Mouse (Mus musculus): ENCODE measurements around the gene Snx5. TPM values are rescaled to one million over a fixed set of nuclear protein-coding genes. Genes with fewer than 3 reads are reported as not detected.

The Snx5 gene
- polyA plus RNA-seq, 1 experiment from 2014 or later: 98.9 TPM

- ATAC-seq (ENCODE audit: low FRiP score): no peak
- 89% methylated on average over 6 of the region's 6 CpGs for WGBS
Measured at GRCm38 (mm10) chr2:144213803-144214202, 56.9 kb downstream of the Snx5 start.

GRCm38 (mm10) chr2:144209425-144209824 is 61.3 kb downstream of the Snx5 start:
- H3K4me1 ChIP-seq: no peaks in the 10 kb centered on the region; the same call in 1 of the 2 replicates
- H3K9me3 ChIP-seq: no peaks in the 10 kb centered on the region
- 85% methylated on average over 3 of the region's 3 CpGs for WGBS
- H3K9ac ChIP-seq: no peak overlapping the region
- H3K27me3 ChIP-seq: no peaks in the 10 kb centered on the region
- H3K4me2 ChIP-seq: no peak overlapping the region
- ATAC-seq (ENCODE audit: low FRiP score): no peak
- H3K27ac ChIP-seq: no peak overlapping the region
- H3K4me3 ChIP-seq (replicated peaks): no peak overlapping the region
- no peaks in the 10 kb centered on the region for H3K36me3 ChIP-seq (replicated peaks)

More at GRCm38 (mm10) chr2:144213803-144214202, 56.9 kb downstream of the Snx5 start:
- H3K27ac ChIP-seq: no peak overlapping the region
- H3K4me3 ChIP-seq (replicated peaks): no peak overlapping the region
- no peaks in the 10 kb centered on the region for H3K27me3 ChIP-seq
- H3K9ac ChIP-seq: no peak overlapping the region
- H3K9me3 ChIP-seq: no peaks in the 10 kb centered on the region
- no peak overlapping the region for H3K4me2 ChIP-seq
- H3K4me1 ChIP-seq: peaks cover 13% of the 10 kb centered on the region
- H3K36me3 ChIP-seq (replicated peaks): no peaks in the 10 kb centered on the region

- Histone ChIP-seq H3K27me3 (no peaks in the 10 kb centered on the region), H3K4me3 (replicated peaks) (no peak overlapping the region), H3K9me3 (no peaks in the 10 kb centered on the region), H3K27ac (no peak overlapping the region), H3K36me3 (replicated peaks) (no peaks in the 10 kb centered on the region), H3K9ac (no peak overlapping the region), H3K4me1 (no peaks in the 10 kb centered on the region; the same call in 1 of the 2 replicates), H3K4me2 (no peak overlapping the region)
- ATAC-seq (ENCODE audit: low FRiP score): no peak
- WGBS: 85% methylated on average over 1 of the region's 1 CpGs
Measured at GRCm38 (mm10) chr2:144207365-144207764, 63.3 kb downstream of the Snx5 start.

- no peaks in the 10 kb centered on the region for H3K36me3 ChIP-seq (replicated peaks)
- WGBS: 87% methylated on average over 5 of the region's 5 CpGs
- no peak for ATAC-seq (ENCODE audit: low FRiP score)
- H3K4me3 ChIP-seq (replicated peaks): no peak overlapping the region
- no peaks in the 10 kb centered on the region for H3K9me3 ChIP-seq
- H3K27me3 ChIP-seq: no peaks in the 10 kb centered on the region
- H3K27ac ChIP-seq: no peak overlapping the region
- no peak overlapping the region for H3K9ac ChIP-seq
- H3K4me2 ChIP-seq: no peak overlapping the region
- H3K4me1 ChIP-seq: no peaks in the 10 kb centered on the region; the same call in 1 of the 2 replicates
Measured at GRCm38 (mm10) chr2:144203001-144203400, 67.7 kb downstream of the Snx5 start.

GRCm38 (mm10) chr2:144202567-144202966 is 68.1 kb downstream of the Snx5 start:
- H3K27me3 ChIP-seq: no peaks in the 10 kb centered on the region
- H3K9me3 ChIP-seq: no peaks in the 10 kb centered on the region
- H3K9ac ChIP-seq: no peak overlapping the region
- H3K4me2 ChIP-seq: no peak overlapping the region
- WGBS: 77% methylated on average over 3 of the region's 3 CpGs
- no peak for ATAC-seq (ENCODE audit: low FRiP score)
- H3K27ac ChIP-seq: no peak overlapping the region
- H3K4me3 ChIP-seq (replicated peaks): no peak overlapping the region
- no peaks in the 10 kb centered on the region for H3K36me3 ChIP-seq (replicated peaks)
- no peaks in the 10 kb centered on the region; the same call in 1 of the 2 replicates for H3K4me1 ChIP-seq

- 70% methylated on average over 4 of the region's 4 CpGs for WGBS
- no peak overlapping the region for H3K27ac ChIP-seq
- no peaks in the 10 kb centered on the region for H3K36me3 ChIP-seq (replicated peaks)
- H3K4me2 ChIP-seq: no peak overlapping the region
- no peak for ATAC-seq (ENCODE audit: low FRiP score)
- H3K9ac ChIP-seq: no peak overlapping the region
- no peaks in the 10 kb centered on the region for H3K27me3 ChIP-seq
- no peaks in the 10 kb centered on the region for H3K9me3 ChIP-seq
- H3K4me1 ChIP-seq: no peaks in the 10 kb centered on the region
- H3K4me3 ChIP-seq (replicated peaks): no peak overlapping the region
Measured at GRCm38 (mm10) chr2:144202151-144202550, 68.6 kb downstream of the Snx5 start.

Other genes with a start within 250 kb of the Snx5 start
- not detected in 2 replicates for gene Banf2, start 237.8 kb downstream of the Snx5 start, polyA plus RNA-seq (2016; fragmentation: Nextera tagmentation; extraction: Ambion mirVana)
- gene Mgme1, start 243 bp downstream of the Snx5 start, polyA plus RNA-seq (2016; fragmentation: Nextera tagmentation; extraction: Ambion mirVana): 17.5 and 17.9 TPM in 2 replicates
- 0.13 and 0.17 TPM in 2 replicates for gene Ovol2, start 61.2 kb upstream of the Snx5 start, polyA plus RNA-seq (2016; fragmentation: Nextera tagmentation; extraction: Ambion mirVana)
- 41.2 and 42.9 TPM in 2 replicates for gene Kat14, start 98.1 kb upstream of the Snx5 start, polyA plus RNA-seq (2016; fragmentation: Nextera tagmentation; extraction: Ambion mirVana)
- 0.49 and 2.3 TPM in 2 replicates for gene Pet117, start 98.1 kb upstream of the Snx5 start, polyA plus RNA-seq (2016; fragmentation: Nextera tagmentation; extraction: Ambion mirVana)